Mouse (Mus musculus) right cerebral cortex, postnatal 10 days (tissue): ENCODE measurements at regions not wholly inside any gene's neighbourhood (a gene's known extent, or its start where the extent isn't known, plus 50 kb on each side); places are given as distances from the start of the nearest gene placed in this dataset.

Experiments
- DNase-seq, 2 experiments: peaks; one replicate each; pipeline ENCODE4 v3.0.0; 2021; ENCODE audit warnings: low spot score in 2 of 2

DNA sequence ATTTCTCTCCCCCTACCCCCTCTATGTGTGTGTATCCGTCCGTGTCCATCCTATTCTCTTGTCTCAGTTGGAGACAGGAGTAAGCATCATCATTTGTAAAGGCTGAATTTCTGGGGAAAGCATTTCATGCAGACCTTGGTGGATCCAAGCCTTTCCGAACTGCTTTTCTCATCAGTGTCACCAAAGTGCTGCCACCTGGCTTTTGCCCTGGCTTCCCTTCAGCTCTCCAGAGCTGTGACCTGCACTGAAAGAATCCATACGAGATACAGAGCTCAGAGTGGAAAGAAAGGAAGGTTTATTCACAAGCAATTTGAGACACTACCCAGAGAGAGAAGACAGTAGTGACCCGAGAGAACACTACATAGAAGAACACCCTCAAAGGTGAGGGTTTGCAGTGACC lies 248.1 kb downstream of the Cxcl12 start:
- no peak for DNase-seq

DNA sequence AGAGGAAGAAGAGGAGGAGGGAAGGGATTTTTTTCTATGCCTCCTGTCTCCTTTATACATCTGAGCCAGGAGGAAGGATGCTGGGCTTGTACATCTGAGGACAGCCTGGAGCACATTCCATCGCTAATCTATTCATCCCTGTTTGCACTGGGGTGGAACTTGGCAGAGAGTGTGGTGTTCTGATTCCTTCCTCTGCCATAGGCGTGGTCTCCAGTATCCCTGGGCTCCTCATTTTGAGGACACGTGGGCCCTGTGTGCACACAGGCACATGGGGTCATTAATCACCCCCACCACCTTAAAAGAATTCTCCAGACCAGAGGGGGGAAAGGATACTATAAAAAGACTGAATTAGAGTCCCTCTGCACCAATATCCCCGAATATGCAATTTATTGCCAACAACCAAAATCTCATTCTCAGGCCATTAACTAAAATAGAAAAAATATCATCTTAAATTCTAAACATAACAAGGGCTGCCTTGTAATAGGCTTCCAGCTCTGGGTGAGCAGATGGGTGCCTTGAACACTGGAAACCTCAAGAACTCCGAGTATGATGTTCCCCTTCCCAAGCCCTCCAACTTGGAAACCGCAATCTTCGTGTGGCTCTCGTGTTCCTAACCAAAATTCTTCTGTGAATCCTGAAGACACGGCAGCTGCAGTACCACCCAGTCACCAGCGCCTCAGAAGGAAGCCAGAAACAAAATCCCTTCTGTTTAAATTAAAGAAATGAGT lies 254.7 kb downstream of the Cxcl12 start:
- no peak for DNase-seq

DNA sequence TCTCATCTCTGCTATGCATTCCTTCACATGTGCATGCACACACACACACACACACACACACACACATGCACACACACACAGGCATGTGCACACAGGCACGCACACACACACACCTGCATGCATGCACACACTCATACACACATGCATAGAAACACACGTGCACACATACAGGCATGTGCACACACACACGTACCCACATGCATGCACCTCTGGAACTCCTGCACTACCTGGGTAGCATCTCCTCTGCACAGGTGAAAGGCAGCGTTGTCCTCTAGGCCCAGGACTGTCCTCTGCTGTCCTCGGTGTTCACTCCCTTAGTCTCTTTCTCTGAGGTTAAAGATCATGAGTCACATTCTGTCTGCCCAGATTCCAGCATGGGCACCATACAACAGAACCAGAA lies 258.0 kb downstream of the Cxcl12 start:
- no peak for DNase-seq

DNA sequence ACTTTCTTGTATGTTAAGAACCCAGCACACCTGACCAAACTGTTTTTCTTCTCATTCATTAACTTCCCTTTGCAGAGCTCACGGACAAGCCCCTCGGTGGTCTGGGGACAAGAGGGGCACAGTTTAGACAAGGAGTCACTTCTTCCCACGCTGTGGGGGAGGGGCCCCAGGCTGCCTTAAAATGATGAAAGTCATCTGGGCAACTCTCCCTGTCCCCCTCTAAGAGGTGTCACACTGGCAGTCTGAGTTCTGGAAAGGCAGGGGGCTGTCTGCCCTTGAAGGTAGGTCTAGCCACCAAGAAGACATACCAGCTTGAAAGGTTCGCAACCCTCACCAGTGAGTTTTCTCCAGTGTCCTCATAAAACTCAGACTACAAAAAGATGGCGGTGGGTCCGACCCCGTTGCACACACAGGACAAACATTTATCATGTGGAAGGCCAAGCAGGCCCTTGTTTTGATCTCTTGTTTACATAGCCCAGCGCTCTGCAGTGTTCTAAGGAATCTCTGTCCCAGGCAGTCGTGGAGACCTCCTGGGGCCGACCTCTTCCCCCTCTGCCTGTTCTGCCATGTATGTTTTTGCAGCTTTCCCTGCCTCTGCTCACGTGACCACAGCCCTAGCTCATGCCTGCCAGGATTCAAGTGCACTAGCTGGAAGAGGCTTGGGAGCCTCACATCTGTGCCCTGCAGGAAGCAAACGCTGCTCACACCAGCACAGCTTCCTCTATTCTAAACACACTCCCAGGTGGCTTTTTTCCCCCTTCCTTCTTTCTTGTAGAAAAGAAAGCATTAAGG lies 259.2 kb downstream of the Cxcl12 start:
- no peak for DNase-seq

DNA sequence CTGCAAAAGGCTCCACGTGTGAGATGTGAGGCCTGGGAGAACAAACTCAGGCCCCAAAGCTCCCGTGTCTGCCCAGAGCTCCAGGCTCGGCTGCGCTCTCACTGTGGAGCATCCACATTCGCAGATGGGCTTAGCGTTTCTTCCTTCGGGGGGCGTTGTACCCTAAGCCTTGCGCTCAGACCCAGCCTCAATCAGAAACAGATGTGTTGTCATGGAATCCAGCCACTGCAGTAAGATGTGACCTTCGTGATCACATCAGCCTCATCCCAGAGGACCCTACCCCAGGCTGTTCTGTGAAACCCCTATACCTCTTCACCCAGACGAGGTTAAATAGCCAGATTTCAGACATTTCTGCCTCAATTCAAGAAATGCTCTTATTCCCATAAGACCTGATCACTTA lies 260.1 kb downstream of the Cxcl12 start:
- no peak for DNase-seq

DNA sequence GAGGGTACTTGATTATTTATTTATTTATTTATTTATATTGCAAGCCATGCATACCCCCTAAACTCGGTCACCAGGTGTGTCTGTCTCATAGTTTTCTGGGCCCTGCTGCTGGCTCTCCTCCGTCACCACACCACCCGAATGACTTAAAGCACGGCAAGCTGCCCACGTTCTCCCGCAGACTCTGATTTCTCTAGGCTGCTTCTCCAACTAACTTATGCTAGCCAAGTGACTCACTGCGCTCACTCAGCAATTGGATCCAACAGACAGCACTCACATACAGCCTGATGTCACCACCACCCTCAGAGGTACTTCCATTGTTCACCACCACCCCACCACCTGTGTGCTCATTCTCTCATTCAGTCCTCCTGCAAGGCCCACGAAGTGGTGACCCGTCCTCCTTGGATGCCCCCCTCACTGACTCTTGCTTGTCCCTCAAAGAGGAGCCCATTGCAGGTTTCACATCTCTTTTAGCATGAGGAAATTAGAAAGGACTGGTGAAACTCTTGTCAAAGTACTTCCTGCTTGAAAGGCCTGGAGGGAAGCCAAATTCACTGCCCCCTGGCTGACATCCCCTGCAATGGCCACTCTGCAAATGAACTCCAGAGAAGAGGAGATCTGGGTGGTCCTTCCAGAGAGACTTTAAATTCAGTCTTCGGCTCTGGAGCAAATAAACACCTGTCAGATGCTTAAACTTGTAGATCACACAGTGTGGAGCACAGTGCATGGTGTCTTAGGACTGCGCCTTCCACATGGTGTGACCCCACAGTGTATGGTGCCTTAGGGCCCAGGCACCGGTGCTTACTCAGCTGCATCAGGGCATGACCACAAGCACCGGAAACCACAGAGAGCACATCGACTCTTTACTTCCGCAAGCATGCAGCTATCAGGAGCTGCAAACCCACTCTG lies 262.8 kb downstream of the Cxcl12 start:
- peak; percentile 40 to 61 for DNase-seq

DNA sequence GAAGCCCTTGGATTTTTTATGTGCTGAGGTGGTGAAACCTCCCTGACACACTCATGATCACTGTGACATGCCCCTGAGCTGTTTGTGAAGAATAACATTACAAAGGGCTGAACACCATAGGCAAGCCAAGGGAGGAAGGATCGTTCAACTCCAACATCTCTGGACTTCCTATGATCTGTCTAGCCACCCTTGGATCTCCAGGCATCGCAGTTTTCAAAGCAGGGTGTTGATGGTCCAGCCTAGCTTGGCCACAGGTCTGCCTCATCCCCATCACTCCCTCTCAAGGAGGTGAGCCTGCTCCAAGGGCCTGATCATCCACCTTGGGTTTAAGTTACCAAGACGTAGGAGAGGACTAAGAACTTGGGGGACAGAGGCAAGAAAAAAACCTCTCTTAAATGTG lies 268.5 kb downstream of the Cxcl12 start:
- no peak for DNase-seq

DNA sequence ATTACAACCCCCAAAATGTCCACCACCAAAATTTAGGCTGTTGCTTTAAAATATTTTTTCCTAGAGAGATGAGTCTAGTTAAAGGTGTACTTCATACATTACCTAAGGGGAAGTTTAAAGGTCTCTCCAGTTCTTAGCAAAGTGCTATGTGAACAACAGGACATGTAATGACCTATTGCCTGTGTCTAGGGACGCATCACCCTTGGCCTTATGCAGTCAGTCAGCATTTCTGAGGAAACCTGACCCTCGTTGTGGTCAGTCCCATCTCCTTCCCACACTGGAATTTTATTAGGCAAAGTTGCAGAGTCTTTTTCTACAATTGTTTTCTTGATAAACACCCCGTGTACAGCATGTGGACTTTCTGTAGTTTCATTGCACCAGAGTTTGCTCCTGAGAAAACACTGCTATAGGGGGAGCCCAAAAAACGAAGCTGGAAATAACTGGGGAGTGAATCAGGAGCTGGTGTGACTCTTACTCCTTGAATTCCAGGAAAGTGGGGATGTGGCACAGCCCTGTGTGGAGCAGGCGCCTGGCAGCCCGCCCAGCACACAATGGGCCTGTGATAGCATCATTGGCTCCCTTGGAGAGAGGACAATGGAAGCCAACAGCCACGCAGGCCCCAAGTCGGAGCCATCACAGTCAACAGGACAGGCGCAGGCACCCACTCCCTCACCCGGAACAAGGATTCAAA lies 269.2 kb downstream of the Cxcl12 start:
- DNase-seq: no peak

DNA sequence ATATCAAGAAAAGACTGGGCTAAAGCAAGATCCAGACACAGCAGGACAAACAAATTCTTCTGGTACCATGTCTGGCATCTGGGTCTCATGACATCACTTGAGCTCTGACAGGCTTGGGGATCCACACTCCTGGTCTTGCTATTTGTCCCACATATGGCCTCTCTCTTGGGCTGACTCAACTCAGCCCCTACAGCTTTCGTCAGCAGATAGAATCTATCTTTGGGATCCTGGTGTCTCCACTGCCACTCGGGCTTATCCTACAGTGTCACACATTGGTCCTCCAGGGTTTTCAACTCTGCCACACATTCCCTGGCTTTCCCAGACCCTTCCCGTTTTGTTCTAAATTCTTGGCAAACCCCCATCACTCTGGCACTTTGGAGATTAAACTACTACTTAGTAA lies 280.3 kb downstream of the Cxcl12 start:
- DNase-seq: no peak

DNA sequence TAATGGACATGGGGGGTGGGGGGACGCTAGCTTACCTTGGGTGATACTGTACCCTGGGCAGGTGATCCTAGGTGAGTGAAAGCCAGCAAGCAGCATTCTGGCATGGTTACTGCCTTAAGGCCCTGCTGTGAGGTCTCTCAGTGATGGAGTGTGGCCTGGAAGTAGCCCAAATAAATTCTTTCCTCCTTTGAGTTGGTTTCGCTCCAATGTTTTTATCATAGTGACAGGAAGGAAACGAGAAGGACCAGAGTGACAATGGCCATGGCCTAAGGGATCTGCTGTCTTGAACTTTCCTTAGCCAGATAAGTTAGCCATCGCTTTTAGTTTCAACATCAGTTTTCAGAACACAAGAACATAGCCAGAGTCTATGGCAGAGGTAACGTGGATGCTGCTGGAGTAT lies 282.7 kb downstream of the Cxcl12 start:
- DNase-seq: no peak

DNA sequence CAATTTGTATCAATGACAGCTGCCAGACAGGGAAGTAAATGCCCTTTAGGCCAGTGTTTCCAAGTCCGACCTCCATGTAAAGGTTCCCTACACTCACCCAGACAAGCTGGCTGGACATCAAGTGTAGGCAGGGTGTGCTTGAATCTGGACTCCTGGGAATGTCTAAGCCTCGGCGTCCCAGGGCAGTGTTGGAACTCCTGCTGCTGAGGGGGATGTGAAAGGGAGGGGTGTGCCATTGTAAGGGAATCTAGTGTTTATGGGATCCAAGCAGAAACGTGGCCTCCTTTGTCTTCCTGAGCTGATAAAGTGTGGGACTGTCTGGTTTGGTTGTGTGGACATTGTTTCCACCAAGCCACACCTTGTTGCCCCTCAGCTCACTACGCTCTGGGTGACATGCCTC lies 291.9 kb downstream of the Cxcl12 start:
- no peak for DNase-seq

DNA sequence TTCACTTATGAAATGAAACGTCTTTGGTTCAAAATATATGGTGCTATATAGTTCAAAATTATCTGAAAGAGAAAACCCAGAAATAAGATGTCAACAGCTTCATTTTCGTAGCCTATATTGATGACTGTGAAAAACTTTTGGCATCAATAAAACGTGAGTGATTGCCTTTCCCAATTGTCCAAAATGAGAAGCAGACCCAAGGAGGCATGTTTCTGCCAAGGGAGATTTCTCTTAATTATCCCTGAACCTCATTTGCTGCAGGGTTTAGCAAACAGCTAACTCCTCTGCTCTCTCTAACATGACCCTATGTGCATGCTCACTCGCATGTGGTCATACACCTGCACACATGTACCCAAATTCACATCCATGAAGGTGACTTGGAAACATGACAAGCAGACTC lies 296.8 kb downstream of the Cxcl12 start:
- DNase-seq: no peak

DNA sequence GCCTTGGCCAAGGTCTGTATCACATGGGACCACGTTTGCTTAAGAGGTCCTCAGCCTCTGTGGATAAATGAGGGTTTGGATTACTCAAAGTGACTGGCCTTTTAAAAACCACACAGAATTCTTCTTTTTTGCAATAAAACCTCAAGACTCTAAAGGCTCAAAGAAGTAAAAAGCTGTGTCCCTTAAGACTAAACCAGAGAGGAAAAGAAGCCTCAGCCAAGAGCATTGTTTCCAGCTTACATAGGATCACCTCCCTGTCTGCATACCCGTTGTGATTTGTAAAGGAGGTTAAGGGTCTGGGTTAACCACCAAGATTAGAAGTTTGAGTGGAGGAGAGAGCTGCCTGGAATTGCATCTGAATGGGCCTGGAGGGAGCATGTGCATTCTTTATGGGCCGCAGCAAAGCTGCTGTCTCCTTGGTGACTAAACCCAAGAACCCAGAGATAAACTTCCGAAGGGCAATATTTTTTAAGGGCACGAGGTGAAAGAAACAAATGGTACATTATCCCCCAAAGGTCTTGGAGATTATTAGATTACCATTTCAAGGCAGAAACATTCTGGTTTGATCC lies 297.4 kb downstream of the Cxcl12 start:
- no peak for DNase-seq

DNA sequence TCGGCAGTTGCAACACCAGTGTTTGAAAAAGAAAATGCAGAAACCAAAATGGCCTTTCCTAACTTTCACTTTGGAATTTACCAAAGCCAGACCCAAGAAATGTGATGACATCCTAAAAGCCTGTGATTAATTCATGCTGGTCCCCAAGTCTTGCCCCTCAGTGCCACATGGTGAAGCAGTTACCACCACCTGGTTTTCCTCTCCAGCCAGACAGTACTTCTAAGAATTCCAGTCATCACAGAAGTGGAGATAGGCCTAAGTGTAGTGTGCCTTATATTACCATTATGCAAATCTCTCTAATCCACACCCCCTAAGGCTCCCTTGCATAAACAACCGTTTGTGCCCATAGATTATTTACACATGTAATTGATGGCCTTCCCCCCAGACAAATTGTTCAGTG lies 311.0 kb downstream of the Cxcl12 start:
- no peak for DNase-seq

DNA sequence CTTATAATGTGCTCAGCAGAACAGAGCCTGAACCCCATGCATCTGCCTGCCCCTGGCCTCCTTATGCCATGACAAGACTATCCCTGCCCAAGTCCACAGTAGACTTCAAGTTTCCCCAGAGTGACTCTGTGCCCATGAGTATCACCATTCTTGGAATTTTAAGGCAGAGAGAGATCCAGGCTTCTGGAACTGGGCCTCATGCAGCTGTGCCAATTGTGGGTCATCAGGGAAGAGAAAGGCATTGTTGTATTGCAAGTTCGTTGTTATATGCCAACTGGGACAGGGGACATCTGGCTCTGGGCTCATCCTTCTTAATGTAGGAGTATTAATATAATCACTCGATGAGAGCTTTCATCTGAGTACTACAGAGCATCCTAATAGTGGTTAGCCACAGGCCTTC lies 312.1 kb downstream of the Cxcl12 start:
- DNase-seq: no peak

DNA sequence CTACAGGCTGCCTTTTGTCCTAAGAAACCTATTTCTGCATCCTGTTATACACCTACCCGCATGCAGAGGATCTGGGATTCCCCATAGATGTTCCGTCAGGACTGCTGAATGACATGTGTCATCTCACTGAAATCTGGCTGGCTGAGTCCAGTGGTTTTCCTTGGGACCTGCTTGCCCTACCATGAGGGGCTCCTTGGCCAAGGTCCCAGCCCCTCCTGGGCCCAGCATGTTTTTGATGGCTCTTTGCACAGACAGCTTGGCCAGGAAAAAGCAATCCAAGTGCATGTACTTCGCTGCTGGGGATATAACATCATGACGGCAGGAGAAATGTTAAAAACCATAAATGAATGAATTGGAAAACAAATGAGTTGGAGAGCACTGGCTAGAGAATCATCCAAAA lies 320.8 kb downstream of the Cxcl12 start:
- DNase-seq: no peak

DNA sequence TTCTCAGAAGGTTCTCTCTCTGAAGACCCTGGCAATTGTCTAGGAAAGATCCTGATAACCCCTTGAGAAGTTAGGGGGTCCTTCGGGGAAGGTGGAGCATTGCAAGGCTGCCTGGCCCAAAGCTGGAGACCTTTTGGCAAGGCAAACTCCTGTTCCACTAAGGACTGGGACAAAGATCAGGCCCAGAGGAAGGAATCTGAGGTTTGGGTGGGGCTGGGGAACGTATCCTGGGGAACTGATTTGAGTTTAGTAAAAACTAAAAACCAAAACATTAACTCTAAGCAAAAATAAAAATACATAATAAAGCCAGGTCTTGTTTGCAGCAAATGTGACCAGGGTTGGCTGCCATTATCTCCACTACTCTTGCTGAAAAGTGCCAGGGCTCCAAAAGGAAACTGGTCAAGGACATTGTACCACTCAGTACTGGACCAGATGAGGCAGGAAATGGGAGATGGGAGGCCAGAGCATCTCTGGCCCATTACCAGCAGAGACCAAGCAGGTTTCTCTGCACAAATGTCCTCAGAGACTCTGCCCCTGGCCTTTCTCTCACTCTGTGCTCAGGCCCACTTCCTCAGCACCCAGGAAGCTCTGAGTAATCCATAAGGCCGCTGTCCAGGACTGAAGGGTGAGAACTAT lies 321.5 kb downstream of the Cxcl12 start:
- no peak for DNase-seq

DNA sequence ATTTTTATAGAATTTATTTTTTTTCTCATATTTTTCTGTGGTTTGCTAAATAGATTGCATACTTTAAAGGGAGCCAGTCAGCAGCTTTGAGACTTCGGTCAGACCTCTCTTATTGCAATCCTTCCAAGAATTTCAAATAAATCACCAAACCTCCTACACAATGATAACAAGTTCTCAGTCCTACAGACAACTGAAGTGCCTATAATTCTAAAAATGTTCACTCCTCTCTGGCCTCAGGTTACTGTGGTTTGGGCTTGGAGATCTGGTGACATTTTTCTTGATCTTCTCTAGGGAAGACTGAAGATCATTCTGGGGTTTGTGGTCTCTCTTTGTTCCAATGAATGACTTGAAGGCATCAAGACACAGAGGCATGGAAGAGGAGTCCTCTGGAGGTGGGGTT lies 326.6 kb downstream of the Cxcl12 start:
- DNase-seq: no peak

DNA sequence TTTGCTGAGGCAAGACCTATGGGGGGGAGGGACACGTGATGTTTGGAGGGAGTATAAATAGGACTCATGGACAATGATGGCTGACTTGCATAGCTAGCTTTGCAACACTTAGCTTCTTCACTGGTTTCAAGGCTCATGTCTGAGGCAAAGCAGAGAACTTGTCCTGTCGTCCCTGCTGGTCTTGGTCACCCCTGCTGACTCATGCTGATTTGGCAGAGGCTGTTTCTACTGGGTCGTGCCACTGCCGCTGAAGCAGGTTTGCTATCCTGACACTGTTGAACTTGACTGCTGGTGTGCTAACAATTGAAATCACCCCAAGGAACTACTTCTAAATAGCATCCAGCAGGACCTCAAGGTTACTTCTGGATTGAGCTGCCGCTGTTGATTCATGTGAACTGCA lies 329.0 kb downstream of the Cxcl12 start:
- DNase-seq: no peak

DNA sequence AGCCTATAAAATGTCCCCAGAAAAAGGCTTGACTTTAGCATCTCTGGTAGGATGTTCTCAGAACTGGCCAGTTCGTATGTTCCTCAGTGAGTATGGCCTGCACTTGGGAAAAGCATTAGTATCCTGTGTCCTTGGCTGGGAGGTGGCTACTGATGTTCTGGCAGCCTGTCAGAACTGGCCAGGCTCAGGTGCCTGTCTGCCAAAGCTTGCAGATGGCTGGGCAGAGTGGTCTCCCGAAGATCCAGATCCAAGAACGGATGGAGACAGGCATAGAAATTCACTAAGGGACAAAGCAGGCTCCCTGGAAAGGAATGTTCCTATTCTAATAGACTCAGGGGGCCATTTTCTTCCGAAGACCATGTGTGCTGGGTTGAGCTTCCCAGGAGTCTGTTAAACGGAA lies 329.6 kb downstream of the Cxcl12 start:
- DNase-seq: no peak

DNA sequence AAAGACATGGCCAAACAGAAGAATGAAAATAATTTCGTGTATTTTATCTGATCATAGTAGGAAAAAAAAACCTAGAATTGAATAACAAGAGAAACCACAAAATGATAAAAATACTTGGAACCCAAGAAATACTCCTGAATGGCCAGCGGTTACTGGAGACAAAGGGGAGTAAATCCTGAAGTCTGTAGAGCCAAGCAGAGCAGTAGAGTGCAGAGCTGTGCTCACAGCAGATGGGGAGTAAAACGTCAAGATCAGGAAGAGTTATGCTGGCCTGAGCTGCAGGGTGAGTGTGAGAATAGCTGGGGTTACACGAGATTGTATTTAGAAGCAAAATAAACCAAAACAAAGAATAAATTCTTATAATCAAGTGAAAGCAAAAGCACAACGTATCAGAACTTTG lies 334.0 kb downstream of the Cxcl12 start:
- no peak for DNase-seq
